Mouse (Mus musculus) adrenal gland, postnatal 0 days (tissue): Measurements from ENCODE around the gene Plch2. TPM values are rescaled to one million over a fixed set of nuclear protein-coding genes. Genes with fewer than 3 reads are reported as not detected.

ENCODE experiments used
- polyA plus RNA-seq: library from polyadenylated mRNA; unstranded; fragments of >200 nt; fragmentation: Nextera tagmentation; extraction: Ambion mirVana; gene quantifications from 2 replicates; pipeline ENCODE4 v1.2.1, GENCODE M21; 2015

Plch2 gene
- 0.61 and 1.5 TPM in 2 replicates for polyA plus RNA-seq

GRCm38 (mm10) chr4:155056724-155057123 is at the start of gene Plch2:
Plch2 (minus strand) TSS chr4:155056784.

GRCm38 (mm10) chr4:155086108-155087024 is 29.8 kb upstream of the Plch2 start, which contains the start of the genes Rer1 and Morn1:
Rer1 (minus strand) TSS chr4:155086382.
Morn1 (plus strand) TSS chr4:155086577.

GRCm38 (mm10) chr4:155066834-155067522 is 10.4 kb upstream of the Plch2 start, which contains the start of gene Pex10:
Pex10 (plus strand) TSS chr4:155067016.

GRCm38 (mm10) chr4:154963901-154964580 is 92.5 kb downstream of the Plch2 start, which contains the start of gene Pank4:
Pank4 (plus strand) TSS chr4:154964123.

GRCm38 (mm10) chr4:154960690-154961225 is 95.8 kb downstream of the Plch2 start, which contains the start of gene Hes5:
Hes5 (plus strand) TSS chr4:154960923.

Other genes starting within 250 kb of the Plch2 start
- gene Ttc34, start 219.3 kb downstream of the Plch2 start, polyA plus RNA-seq: 0.10 and 0.19 TPM in 2 replicates
- gene Mmel1, start 187.2 kb downstream of the Plch2 start, polyA plus RNA-seq: 1.9 and 5.0 TPM in 2 replicates
- gene Fam213b, start 157.6 kb downstream of the Plch2 start, polyA plus RNA-seq: 165 and 222 TPM in 2 replicates
- gene Tnfrsf14, start 128.2 kb downstream of the Plch2 start, polyA plus RNA-seq: 2.6 TPM in 2 replicates
- gene Hes5, start 95.9 kb downstream of the Plch2 start, polyA plus RNA-seq: 1.1 and 6.1 TPM in 2 replicates
- gene Pank4, start 92.7 kb downstream of the Plch2 start, polyA plus RNA-seq: 19.0 and 25.6 TPM in 2 replicates
- gene Pex10, start 10.2 kb upstream of the Plch2 start, polyA plus RNA-seq: 10.5 and 20.4 TPM in 2 replicates
- 210 and 215 TPM in 2 replicates for gene Rer1, start 29.6 kb upstream of the Plch2 start, polyA plus RNA-seq
- 3.8 and 9.3 TPM in 2 replicates for gene Morn1, start 29.8 kb upstream of the Plch2 start, polyA plus RNA-seq
- gene Ski, start 165.8 kb upstream of the Plch2 start, polyA plus RNA-seq: 13.8 and 14.6 TPM in 2 replicates
- gene Faap20, start 193.0 kb upstream of the Plch2 start, polyA plus RNA-seq: 52.8 and 70.4 TPM in 2 replicates